Mouse (Mus musculus): Measurements from ENCODE around the gene Scmh1. TPM values are rescaled to one million over a fixed set of nuclear protein-coding genes. Genes with fewer than 3 reads are reported as not detected.

Scmh1 gene
- total and polyA plus RNA-seq, 3 experiments, result 6.0 to 66.8 TPM; not detected in 1

DNA sequence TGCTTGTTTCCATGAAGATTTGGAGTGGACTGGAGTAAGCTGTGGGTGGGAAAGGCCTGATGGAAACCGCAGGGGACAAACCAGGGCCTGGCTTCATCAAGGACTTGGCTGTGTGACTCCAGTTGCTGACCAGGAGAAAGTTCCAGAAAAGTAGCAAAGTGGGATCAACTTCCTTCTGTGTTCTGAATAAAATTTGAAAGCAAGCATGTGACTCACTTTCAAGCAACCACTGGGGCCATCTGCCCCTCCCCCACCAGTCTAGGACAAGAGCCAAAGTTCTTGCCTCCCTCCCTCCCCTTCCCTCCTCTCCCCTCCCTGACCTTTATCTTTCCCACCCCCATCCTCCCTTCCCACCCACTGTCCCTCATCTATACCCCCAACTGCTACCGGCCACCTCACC lies 35.9 kb upstream of the Scmh1 start (continued):
- no peak for TF ChIP-seq POLR2AphosphoS5 (IDR thresholded peaks at IDR 0.05; ENCODE audit: borderline replicate concordance, low read depth, low read length)
- TF ChIP-seq MYB (IDR thresholded peaks at IDR 0.05; ENCODE audit: low read depth, low read length), result no peak

- no peak overlapping the region for H3K27ac ChIP-seq (ENCODE audit: control insufficient read depth, low read depth, low read length)
- H3K79me2 ChIP-seq (ENCODE audit: control insufficient read depth, insufficient read depth, low read length, poor library complexity), result no peaks in the 10 kb centered on the region
- peaks cover 0 to 4% of the 10 kb centered on the region in 2 experiments; a peak in 2 of 4 replicates for H3K36me3 ChIP-seq (ENCODE audit: control insufficient read depth in 1 of 2, insufficient read depth in 2 of 2, low read length in 2 of 2)
- H3K27me3 ChIP-seq (ENCODE audit: control insufficient read depth in 1 of 2, insufficient read depth in 2 of 2, low read length in 2 of 2), result no peaks in the 10 kb centered on the region; a peak in 1 of 4 replicates
- TF ChIP-seq JUND (IDR thresholded peaks at IDR 0.05; ENCODE audit: low read depth, low read length) (no peak), ETS1 (IDR thresholded peaks at IDR 0.05; ENCODE audit: low read depth, low read length) (no peak), MYC (IDR thresholded peaks at IDR 0.05; ENCODE audit: low read depth, low read length) (no peak), TCF12 (IDR thresholded peaks at IDR 0.05; ENCODE audit: low read depth, low read length) (no peak), CHD2 (IDR thresholded peaks at IDR 0.05; ENCODE audit: low read length) (no peak), ZMIZ1 (IDR thresholded peaks at IDR 0.05; ENCODE audit: low read depth, low read length) (no peak), MAX (IDR thresholded peaks at IDR 0.05; ENCODE audit: low read length) (no peak), ELF1 (IDR thresholded peaks at IDR 0.05; ENCODE audit: low read depth, low read length) (no peak), TAL1 (IDR thresholded peaks at IDR 0.05; ENCODE audit: low read length) (no peak), ZC3H11A (IDR thresholded peaks at IDR 0.05; ENCODE audit: low read depth, low read length) (no peak), POLR2A (IDR thresholded peaks at IDR 0.05; ENCODE audit: control insufficient read depth in 1 of 2, insufficient read depth in 1 of 2, low read depth in 1 of 2, low read length in 2 of 2, poor library complexity in 1 of 2) (no peak), CTCF (IDR thresholded peaks at IDR 0.05 in 2 of 3, conservative IDR thresholded peaks at IDR 0.05 in 1 of 3; ENCODE audit: control insufficient read depth in 1 of 3, insufficient read depth in 1 of 3, low read depth in 2 of 3, low read length in 3 of 3, poor library complexity in 1 of 3, severe bottlenecking in 1 of 3) (no peak), MXI1 (IDR thresholded peaks at IDR 0.05; ENCODE audit: low read depth, low read length) (no peak), ZKSCAN1 (IDR thresholded peaks at IDR 0.05; ENCODE audit: low read depth, low read length) (no peak), POLR2AphosphoS2 (IDR thresholded peaks at IDR 0.05; ENCODE audit: low read length) (no peak), MYB (IDR thresholded peaks at IDR 0.05; ENCODE audit: low read depth, low read length) (no peak)
- H3K4me1 ChIP-seq (ENCODE audit: control insufficient read depth in 1 of 2, insufficient read depth in 2 of 2, low read length in 2 of 2), result peaks cover 9% of the 10 kb centered on the region in 2 experiments
- no peaks in the 10 kb centered on the region for H3K9me3 ChIP-seq (replicated peaks; ENCODE audit: insufficient read depth, low read length)
- peak overlapping the region; percentile 30; the same call in 1 of the 2 replicates for H3K9ac ChIP-seq (ENCODE audit: control insufficient read depth, low read depth, low read length, poor library complexity, severe bottlenecking)
- peak overlapping the region; percentile 30 to 49; a peak in 3 of 4 replicates for H3K4me3 ChIP-seq (ENCODE audit: control insufficient read depth in 1 of 2, insufficient read depth in 1 of 2, low read depth in 2 of 2, low read length in 2 of 2)
- DNase-seq (ENCODE audit: low read depth, low spot score), result no peak
Measured at GRCm38 (mm10) chr4:120369861-120370366, 35.2 kb upstream of the Scmh1 start.

- Histone ChIP-seq H3K79me2 (ENCODE audit: control insufficient read depth, insufficient read depth, low read length, poor library complexity) (no peaks in the 10 kb centered on the region), H3K27ac (ENCODE audit: control insufficient read depth, low read depth, low read length) (no peak overlapping the region), H3K9ac (ENCODE audit: control insufficient read depth, low read depth, low read length, poor library complexity, severe bottlenecking) (no peak overlapping the region), H3K4me3 (ENCODE audit: control insufficient read depth in 1 of 2, insufficient read depth in 1 of 2, low read depth in 2 of 2, low read length in 2 of 2) (no peak overlapping the region), H3K4me1 (ENCODE audit: control insufficient read depth in 1 of 2, insufficient read depth in 2 of 2, low read length in 2 of 2) (peaks cover 9% of the 10 kb centered on the region in 2 experiments), H3K9me3 (replicated peaks; ENCODE audit: insufficient read depth, low read length) (no peaks in the 10 kb centered on the region), H3K27me3 (ENCODE audit: control insufficient read depth in 1 of 2, insufficient read depth in 2 of 2, low read length in 2 of 2) (peaks cover 0 to 2% of the 10 kb centered on the region in 2 experiments; a peak in 1 of 4 replicates), H3K36me3 (ENCODE audit: control insufficient read depth in 1 of 2, insufficient read depth in 2 of 2, low read length in 2 of 2) (peaks cover 0 to 4% of the 10 kb centered on the region in 2 experiments; a peak in 2 of 4 replicates)
- DNase-seq (ENCODE audit: low read depth, low spot score), result no peak
- no peak for TF ChIP-seq MAX (IDR thresholded peaks at IDR 0.05; ENCODE audit: low read length)
- TF ChIP-seq MXI1 (IDR thresholded peaks at IDR 0.05; ENCODE audit: low read depth, low read length), result no peak
- no peak for TF ChIP-seq MEF2A (IDR thresholded peaks at IDR 0.05; ENCODE audit: extremely low read depth, insufficient replicate concordance, low read depth, low read length, poor library complexity, severe bottlenecking)
- TF ChIP-seq KAT2A (conservative IDR thresholded peaks at IDR 0.05; ENCODE audit: low read depth, low read length), result no peak
- TF ChIP-seq MYB (IDR thresholded peaks at IDR 0.05; ENCODE audit: low read depth, low read length), result no peak
- no peak for TF ChIP-seq E2F4 (IDR thresholded peaks at IDR 0.05; ENCODE audit: borderline replicate concordance, low read depth, low read length)
Measured at GRCm38 (mm10) chr4:120372838-120373237, 32.2 kb upstream of the Scmh1 start.

Data from MEL (cell line).